ENCODE assay signal across 17 mouse cellular contexts in the genomic region with DNA sequence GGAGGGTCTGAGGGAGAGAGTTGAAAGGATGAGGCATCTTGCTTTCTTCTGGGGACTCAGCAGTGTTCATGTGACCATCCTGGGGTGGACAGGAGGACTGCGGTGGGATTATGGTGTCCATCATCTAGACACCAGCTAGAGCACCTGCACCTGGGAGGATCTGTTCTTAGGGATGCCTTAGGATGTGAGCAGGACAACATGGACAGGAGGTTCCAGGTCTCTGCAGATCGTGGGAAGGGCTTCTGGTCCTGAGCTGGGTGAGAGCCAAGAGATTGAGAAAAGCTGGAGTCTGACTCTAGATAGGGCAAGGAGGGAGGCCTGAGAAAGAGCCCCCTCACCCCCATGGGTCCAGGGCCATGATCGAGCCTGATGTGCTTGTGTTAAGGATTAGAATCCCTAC. TPM values are rescaled to one million over a fixed set of nuclear protein-coding genes. Genes with fewer than 3 reads are reported as not detected.
"Had no signal": no experiment of that assay in that cellular context is flagged by ENCODE, and none has a peak within 500 bp of the region (broad histone marks: within the 10 kb centered on the region; RNA-seq: fewer than 3 reads in every experiment).

No protein-coding gene starts in this region.

RNA-seq across cellular contexts. Expression of a gene that starts 11.3 kb away (rescaled TPM):
- total RNA-seq: layer of hippocampus, postnatal 25 days; left cerebral cortex, adult 18-20 months; left cerebral cortex, postnatal 25 days had no signal
- polyA plus RNA-seq: intestine, postnatal 0 days; kidney, embryonic 14.5 days; kidney, postnatal 0 days; limb, embryonic 10.5 days; limb, embryonic 13.5 days; liver, embryonic 12.5 days; liver, embryonic 15.5 days; midbrain, embryonic 10.5 days; neural tube, embryonic 12.5 days; stomach, postnatal 0 days had no signal

RNA-seq across cellular contexts. Expression of a gene that starts 19.1 kb away (rescaled TPM):
- total RNA-seq: layer of hippocampus, adult 2 months; layer of hippocampus, postnatal 25 days; left cerebral cortex, adult 18-20 months; left cerebral cortex, postnatal 25 days; neutrophil, adult 5-6 weeks had no signal
- polyA plus RNA-seq: kidney, adult 2 months; kidney, embryonic 14.5 days; kidney, postnatal 0 days; limb, embryonic 10.5 days; limb, embryonic 13.5 days; liver, embryonic 12.5 days; liver, embryonic 15.5 days; midbrain, embryonic 10.5 days; neural tube, embryonic 12.5 days; spleen, adult 2 months; stomach, postnatal 0 days had no signal

RNA-seq across cellular contexts. Expression of a gene that starts 52.0 kb away (rescaled TPM):
- total RNA-seq: neutrophil, adult 5-6 weeks had no signal
- polyA plus RNA-seq: kidney, embryonic 14.5 days; limb, embryonic 10.5 days; limb, embryonic 13.5 days; liver, embryonic 12.5 days; liver, embryonic 15.5 days; midbrain, embryonic 10.5 days; neural tube, embryonic 12.5 days had no signal

RNA-seq across cellular contexts. Expression of a gene that starts 58.2 kb away (rescaled TPM):
- total RNA-seq: layer of hippocampus, adult 2 months; layer of hippocampus, postnatal 25 days; left cerebral cortex, adult 18-20 months; left cerebral cortex, postnatal 25 days; neutrophil, adult 5-6 weeks had no signal
- polyA plus RNA-seq: kidney, adult 2 months; kidney, embryonic 14.5 days; kidney, postnatal 0 days; limb, embryonic 10.5 days; limb, embryonic 13.5 days; liver, embryonic 12.5 days; liver, embryonic 15.5 days had no signal
